Mouse (Mus musculus) gastrocnemius, adult 8-10 months (tissue): ENCODE measurements around the gene Gm13023. TPM values are rescaled to one million over a fixed set of nuclear protein-coding genes. Genes with fewer than 3 reads are reported as not detected.
"Not testable (repeated sequence)": the region's sequence is repeated elsewhere in the genome, so short reads cannot be mapped to it uniquely, and the experiment has no call there.

Source experiments
- DNase-seq, 2 experiments: peaks; one replicate each; pipeline ENCODE4 v3.0.0; 2022; ENCODE audit warnings: low spot score in 2 of 2
- total RNA-seq, 4 experiments: library from RNA; stranded (reverse); gene quantifications; 2 replicates each; pipeline ENCODE4 v1.2.4; 2022

The Gm13023 gene
- total RNA-seq = not detected

- DNase-seq = not testable (repeated sequence)
Measured at GRCm38 (mm10) chr4:143789052-143789451, at the start of gene Gm13023. Gene Gm13023 (plus strand): TSS chr4:143789352.

DNA sequence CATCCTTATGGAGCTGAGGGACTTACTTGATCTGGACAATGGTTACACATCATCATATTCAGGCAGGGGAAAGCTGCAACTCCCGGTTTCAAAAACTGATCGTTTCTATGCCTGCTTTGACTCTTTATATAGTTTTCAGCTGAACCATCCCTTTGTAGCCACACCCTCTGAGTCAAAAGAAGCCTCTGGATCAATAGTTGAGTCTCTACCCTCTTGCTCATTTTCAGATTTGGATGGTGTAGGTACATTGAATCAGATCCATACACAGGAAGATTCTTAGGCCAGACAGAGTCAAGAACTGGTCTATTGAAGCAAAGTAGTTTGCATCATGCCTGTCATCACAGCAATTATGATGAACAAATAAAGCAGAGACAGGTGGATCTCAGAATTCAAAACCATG, 26.8 kb downstream of the Gm13023 start, which contains the start of gene Gm13084:
Gm13084 (minus strand) TSS at position 101 of the 400 bp plus-strand sequence.
- DNase-seq = no peak

Other genes with a start within 250 kb of the Gm13023 start
- gene BC080695, start 237.7 kb upstream of the Gm13023 start, total RNA-seq = not detected
- not detected for gene Gm13057, start 237.6 kb upstream of the Gm13023 start, total RNA-seq
- not detected for gene Gm13083, start 174.3 kb upstream of the Gm13023 start, total RNA-seq
- gene Gm13088, start 132.1 kb upstream of the Gm13023 start, total RNA-seq = not detected
- not detected for gene Gm13089, start 86.6 kb upstream of the Gm13023 start, total RNA-seq
- gene Gm13078, start 69.9 kb upstream of the Gm13023 start, total RNA-seq = not detected
- gene Gm13084, start 26.7 kb downstream of the Gm13023 start, total RNA-seq = not detected
- gene Gm13103, start 57.1 kb downstream of the Gm13023 start, total RNA-seq = not detected
- not detected for gene Pramef6, start 111.0 kb downstream of the Gm13023 start, total RNA-seq
- not detected for gene Pramef25, start 161.7 kb downstream of the Gm13023 start, total RNA-seq
- gene Gm13101, start 177.6 kb downstream of the Gm13023 start, total RNA-seq = not detected
- not detected for gene Pramef17, start 205.0 kb downstream of the Gm13023 start, total RNA-seq